Mouse (Mus musculus): Measurements from ENCODE around the gene Nav2. TPM values are rescaled to one million over a fixed set of nuclear protein-coding genes. Genes with fewer than 3 reads are reported as not detected.

Gene Nav2
- not detected in 2 replicates for total RNA-seq (2014; fragmentation: Nextera tagmentation)
- total RNA-seq (2017) = 0.52 and 1.0 TPM in 2 replicates
- 0.01 TPM in 1 of 2 replicates, not detected in the other for polyA plus RNA-seq (2012)

GRCm38 (mm10) chr7:48908521-48909341 is at the start of gene Nav2:
TSS of gene Nav2 (plus strand) at chr7:48908716.
- no peak within 1 kb of the TSS for H3K4me3 ChIP-seq (ENCODE audit: low read depth, low read length)
- H3K27me3 ChIP-seq (ENCODE audit: insufficient read depth, low read length) = no peaks in the 10 kb centered on the region
- no peak for TF ChIP-seq POLR2AphosphoS5 (IDR thresholded peaks at IDR 0.05; ENCODE audit: insufficient replicate concordance, low read depth, low read length)
- no peak for TF ChIP-seq GATA2 (IDR thresholded peaks at IDR 0.05; ENCODE audit: borderline replicate concordance, low read depth, low read length)
- TF ChIP-seq GATA1 (IDR thresholded peaks at IDR 0.05; ENCODE audit: borderline replicate concordance, low read length) = no peak
- no peak for TF ChIP-seq CTCF (IDR thresholded peaks at IDR 0.05; ENCODE audit: low read depth, low read length)
- TF ChIP-seq TAL1 (conservative IDR thresholded peaks at IDR 0.05; ENCODE audit: low read depth, low read length) = no peak
- ATAC-seq (ENCODE audit: extremely low read depth, insufficient number of reproducible peaks, low FRiP score, poor library complexity, severe bottlenecking) (peak; percentile 56), DNase-seq (ENCODE audit: low spot score) (peak; percentile 54)
- no peaks in the 10 kb centered on the region for H3K9me3 ChIP-seq (replicated peaks)
- no peaks in the 10 kb centered on the region for H3K36me3 ChIP-seq (replicated peaks)
- H3K4me1 ChIP-seq (ENCODE audit: insufficient read depth, low read depth, low read length) = peaks cover 16% of the 10 kb centered on the region

- DNase-seq (ENCODE audit: low spot score) (no peak), ATAC-seq (ENCODE audit: extremely low read depth, insufficient number of reproducible peaks, low FRiP score, poor library complexity, severe bottlenecking) (no peak)
- H3K4me3 ChIP-seq (ENCODE audit: low read depth, low read length) = no peak overlapping the region
- H3K36me3 ChIP-seq (replicated peaks) = peaks cover 12% of the 10 kb centered on the region
- H3K4me1 ChIP-seq (ENCODE audit: insufficient read depth, low read depth, low read length) = peaks cover 11% of the 10 kb centered on the region
- H3K9me3 ChIP-seq (replicated peaks) = no peaks in the 10 kb centered on the region
- H3K27me3 ChIP-seq (ENCODE audit: insufficient read depth, low read length) = no peaks in the 10 kb centered on the region
- no peak for TF ChIP-seq POLR2AphosphoS5 (IDR thresholded peaks at IDR 0.05; ENCODE audit: insufficient replicate concordance, low read depth, low read length)
- no peak for TF ChIP-seq CTCF (IDR thresholded peaks at IDR 0.05; ENCODE audit: low read depth, low read length)
- TF ChIP-seq GATA2 (IDR thresholded peaks at IDR 0.05; ENCODE audit: borderline replicate concordance, low read depth, low read length) = no peak
- TF ChIP-seq TAL1 (conservative IDR thresholded peaks at IDR 0.05; ENCODE audit: low read depth, low read length) = no peak
- no peak for TF ChIP-seq GATA1 (IDR thresholded peaks at IDR 0.05; ENCODE audit: borderline replicate concordance, low read length)
Observed at GRCm38 (mm10) chr7:48859362-48859761, 49.2 kb upstream of the Nav2 start.

GRCm38 (mm10) chr7:48860948-48861347 is 47.6 kb upstream of the Nav2 start:
- Histone ChIP-seq H3K9me3 (replicated peaks) (no peaks in the 10 kb centered on the region), H3K36me3 (replicated peaks) (peaks cover 25% of the 10 kb centered on the region)
- no peak for ATAC-seq (ENCODE audit: extremely low read depth, insufficient number of reproducible peaks, low FRiP score, poor library complexity, severe bottlenecking)

GRCm38 (mm10) chr7:48861796-48862195 is 46.7 kb upstream of the Nav2 start:
- Histone ChIP-seq H3K9me3 (replicated peaks) (no peaks in the 10 kb centered on the region), H3K27me3 (ENCODE audit: insufficient read depth, low read length) (no peaks in the 10 kb centered on the region), H3K4me1 (ENCODE audit: insufficient read depth, low read depth, low read length) (peaks cover 29% of the 10 kb centered on the region), H3K4me3 (ENCODE audit: low read depth, low read length) (no peak overlapping the region), H3K36me3 (replicated peaks) (peaks cover 31% of the 10 kb centered on the region)
- DNase-seq (ENCODE audit: low spot score) (no peak), ATAC-seq (ENCODE audit: extremely low read depth, insufficient number of reproducible peaks, low FRiP score, poor library complexity, severe bottlenecking) (no peak)
- TF ChIP-seq POLR2AphosphoS5 (IDR thresholded peaks at IDR 0.05; ENCODE audit: insufficient replicate concordance, low read depth, low read length) (no peak), TAL1 (conservative IDR thresholded peaks at IDR 0.05; ENCODE audit: low read depth, low read length) (no peak), CTCF (IDR thresholded peaks at IDR 0.05; ENCODE audit: low read depth, low read length) (no peak), GATA1 (IDR thresholded peaks at IDR 0.05; ENCODE audit: borderline replicate concordance, low read length) (no peak), GATA2 (IDR thresholded peaks at IDR 0.05; ENCODE audit: borderline replicate concordance, low read depth, low read length) (no peak)

More at GRCm38 (mm10) chr7:48860948-48861347, 47.6 kb upstream of the Nav2 start:
- H3K27me3 ChIP-seq (ENCODE audit: insufficient read depth, low read length) = no peaks in the 10 kb centered on the region
- no peak for DNase-seq (ENCODE audit: low spot score)
- no peak for TF ChIP-seq CTCF (IDR thresholded peaks at IDR 0.05; ENCODE audit: low read depth, low read length)
- TF ChIP-seq GATA2 (IDR thresholded peaks at IDR 0.05; ENCODE audit: borderline replicate concordance, low read depth, low read length) = no peak
- no peak for TF ChIP-seq POLR2AphosphoS5 (IDR thresholded peaks at IDR 0.05; ENCODE audit: insufficient replicate concordance, low read depth, low read length)
- TF ChIP-seq TAL1 (conservative IDR thresholded peaks at IDR 0.05; ENCODE audit: low read depth, low read length) = no peak
- no peak for TF ChIP-seq GATA1 (IDR thresholded peaks at IDR 0.05; ENCODE audit: borderline replicate concordance, low read length)
- peaks cover 26% of the 10 kb centered on the region for H3K4me1 ChIP-seq (ENCODE audit: insufficient read depth, low read depth, low read length)
- H3K4me3 ChIP-seq (ENCODE audit: low read depth, low read length) = no peak overlapping the region

GRCm38 (mm10) chr7:48864199-48864598 is 44.3 kb upstream of the Nav2 start:
- DNase-seq (ENCODE audit: low spot score) = no peak
- Histone ChIP-seq H3K36me3 (replicated peaks) (peaks cover 54% of the 10 kb centered on the region), H3K9me3 (replicated peaks) (no peaks in the 10 kb centered on the region), H3K27me3 (ENCODE audit: insufficient read depth, low read length) (no peaks in the 10 kb centered on the region), H3K4me1 (ENCODE audit: insufficient read depth, low read depth, low read length) (peaks cover 31% of the 10 kb centered on the region), H3K4me3 (ENCODE audit: low read depth, low read length) (no peak overlapping the region)
- ATAC-seq (ENCODE audit: extremely low read depth, insufficient number of reproducible peaks, low FRiP score, poor library complexity, severe bottlenecking) = no peak
- TF ChIP-seq POLR2AphosphoS5 (IDR thresholded peaks at IDR 0.05; ENCODE audit: insufficient replicate concordance, low read depth, low read length) (no peak), TAL1 (conservative IDR thresholded peaks at IDR 0.05; ENCODE audit: low read depth, low read length) (no peak), GATA1 (IDR thresholded peaks at IDR 0.05; ENCODE audit: borderline replicate concordance, low read length) (no peak), CTCF (IDR thresholded peaks at IDR 0.05; ENCODE audit: low read depth, low read length) (no peak), GATA2 (IDR thresholded peaks at IDR 0.05; ENCODE audit: borderline replicate concordance, low read depth, low read length) (no peak)
